Mouse (Mus musculus) induced T-regulatory cell, adult 2 months (primary cell): ENCODE data around the gene Mybph.

Experiments used
- DNase-seq: peaks from one replicate; pipeline ENCODE4 v3.0.0-alpha.2; 2012; ENCODE audit warnings: low read depth

Gene Mybph

GRCm38 (mm10) chr1:134193126-134193525 lies at the start of gene Mybph:
Gene Mybph, plus strand, starts transcription at chr1:134193448.
- no peak for DNase-seq

GRCm38 (mm10) chr1:134146066-134146465 lies 47.2 kb upstream of the Mybph start:
- DNase-seq, result no peak

DNA sequence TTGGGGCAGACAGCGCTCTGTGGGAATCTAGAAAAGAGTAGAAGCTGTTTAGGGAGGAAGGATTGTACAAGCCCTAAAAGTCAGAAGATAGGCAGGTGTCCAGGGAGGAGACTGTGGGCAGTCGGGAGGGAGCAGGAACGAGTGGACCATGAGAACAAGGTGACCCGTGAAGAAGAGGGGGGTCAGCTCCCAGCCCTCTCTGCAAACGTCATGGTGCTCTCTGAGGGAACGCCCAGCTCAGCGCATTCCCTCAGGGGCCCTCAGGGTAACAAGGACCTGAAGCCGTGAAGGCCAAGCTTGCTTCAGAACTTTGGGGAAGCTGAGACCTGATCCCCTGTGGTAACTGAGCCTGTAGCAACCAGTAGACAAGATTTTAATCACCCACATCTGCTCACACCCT lies 43.2 kb upstream of the Mybph start:
- DNase-seq, result no peak

- DNase-seq, result no peak
Measured at GRCm38 (mm10) chr1:134150745-134151144, 42.5 kb upstream of the Mybph start.

GRCm38 (mm10) chr1:134151655-134152412 lies 41.4 kb upstream of the Mybph start:
- DNase-seq, result peak; percentile 85

- DNase-seq, result no peak
Measured at GRCm38 (mm10) chr1:134152626-134153590, 40.3 kb upstream of the Mybph start.

- DNase-seq, result no peak
Measured at GRCm38 (mm10) chr1:134154121-134154520, 39.1 kb upstream of the Mybph start.

- DNase-seq, result peak; percentile 43
Measured at GRCm38 (mm10) chr1:134154655-134155054, 38.6 kb upstream of the Mybph start.

DNA sequence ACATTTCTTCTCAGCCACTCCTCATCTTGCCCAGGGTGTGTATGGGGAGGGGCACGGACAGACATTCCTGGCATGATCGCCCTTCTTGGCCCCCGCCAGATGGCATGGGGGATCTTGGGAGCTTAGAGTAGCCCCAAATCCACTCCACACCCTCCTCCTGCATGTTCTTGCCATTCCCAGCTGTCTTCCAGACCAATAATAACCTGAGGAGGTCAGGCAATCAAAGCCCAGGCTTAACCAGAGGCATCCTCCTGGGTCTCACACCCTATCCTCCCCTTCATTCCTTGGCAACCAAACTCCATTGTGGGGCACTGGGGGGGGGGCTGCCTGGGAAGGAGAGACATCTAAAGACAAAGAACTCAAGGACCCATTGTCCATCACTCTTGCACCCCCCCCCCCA lies 32.8 kb upstream of the Mybph start:
- DNase-seq, result no peak

GRCm38 (mm10) chr1:134161399-134161798 lies 31.8 kb upstream of the Mybph start:
- no peak for DNase-seq

DNA sequence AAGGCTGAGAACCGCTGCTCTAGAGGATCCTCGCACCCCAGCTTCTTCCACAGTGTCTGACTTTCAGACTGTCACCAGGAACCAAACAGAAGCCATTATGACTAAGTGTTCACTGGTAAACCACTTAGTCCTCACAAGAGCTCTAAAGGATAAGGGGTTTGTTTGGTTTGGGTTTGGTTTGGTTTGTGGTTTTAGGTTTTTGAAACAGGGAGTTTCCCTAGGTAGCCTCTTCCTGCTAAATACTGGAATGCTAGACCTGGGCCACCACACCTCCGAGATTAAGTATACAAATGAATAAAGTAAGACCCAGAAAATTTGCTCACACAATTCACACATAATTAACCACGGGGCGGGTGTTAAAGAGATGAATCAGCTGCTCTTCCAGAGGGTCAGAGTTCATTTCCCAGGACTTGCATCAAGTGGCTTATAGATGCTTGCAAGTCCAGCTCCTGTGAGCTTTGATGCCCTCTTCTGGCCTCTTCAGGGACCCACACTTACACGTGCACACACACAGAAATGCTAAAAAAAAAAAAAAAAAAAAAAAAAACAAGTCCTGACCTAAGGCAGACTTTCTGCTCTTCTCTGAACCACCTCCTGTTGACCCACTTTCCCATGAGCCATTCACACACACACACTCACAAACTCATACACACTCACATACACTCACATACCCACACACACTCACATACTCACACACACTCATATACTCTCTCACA lies 30.6 kb upstream of the Mybph start:
- DNase-seq, result no peak

GRCm38 (mm10) chr1:134163476-134163875 lies 29.8 kb upstream of the Mybph start:
- no peak for DNase-seq

GRCm38 (mm10) chr1:134164454-134164853 lies 28.8 kb upstream of the Mybph start:
- DNase-seq, result no peak

- no peak for DNase-seq
Measured at GRCm38 (mm10) chr1:134166547-134166946, 26.7 kb upstream of the Mybph start.

DNA sequence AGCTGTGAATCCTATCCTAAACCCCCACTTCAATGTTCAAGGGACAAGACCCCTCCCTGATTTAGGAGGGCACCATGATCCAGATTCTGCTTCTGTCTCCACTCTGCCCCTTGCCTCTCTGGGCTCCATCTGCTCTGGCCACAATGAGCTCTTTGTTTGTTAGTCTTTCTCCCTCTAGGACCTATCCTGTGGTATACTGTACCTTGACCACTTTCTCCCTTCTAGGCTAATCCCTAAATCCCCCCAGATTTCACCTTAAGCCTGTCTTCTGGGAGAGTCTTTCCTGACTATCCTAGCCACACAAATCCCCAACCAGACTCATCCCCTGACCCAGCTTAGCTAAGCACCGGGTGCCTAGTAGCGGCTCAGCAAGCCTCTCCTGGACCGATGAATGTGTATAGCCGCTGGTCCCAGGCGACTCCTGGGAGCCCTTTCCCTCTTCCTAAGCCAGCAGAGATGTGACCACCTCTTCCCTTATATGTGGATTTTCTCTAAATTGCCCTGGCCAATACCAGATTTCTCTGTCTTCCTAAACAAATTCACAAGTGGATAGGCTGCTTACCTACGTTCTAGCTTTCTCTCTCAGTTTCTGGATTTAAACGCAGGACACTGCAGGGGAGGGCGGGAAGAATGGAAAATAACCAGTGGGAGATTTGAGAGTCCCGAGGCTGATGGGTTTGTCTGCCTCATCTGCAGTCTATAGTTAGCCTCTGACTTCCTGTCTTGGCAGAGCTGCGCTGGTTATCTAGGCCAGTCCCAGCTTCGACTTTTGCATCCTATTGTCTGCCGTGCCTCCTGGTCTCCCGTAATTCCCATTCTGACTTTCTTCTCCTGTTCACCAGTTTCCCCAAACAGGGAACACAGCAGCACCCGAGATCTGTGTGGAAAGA lies 25.6 kb upstream of the Mybph start:
- DNase-seq, result no peak

DNA sequence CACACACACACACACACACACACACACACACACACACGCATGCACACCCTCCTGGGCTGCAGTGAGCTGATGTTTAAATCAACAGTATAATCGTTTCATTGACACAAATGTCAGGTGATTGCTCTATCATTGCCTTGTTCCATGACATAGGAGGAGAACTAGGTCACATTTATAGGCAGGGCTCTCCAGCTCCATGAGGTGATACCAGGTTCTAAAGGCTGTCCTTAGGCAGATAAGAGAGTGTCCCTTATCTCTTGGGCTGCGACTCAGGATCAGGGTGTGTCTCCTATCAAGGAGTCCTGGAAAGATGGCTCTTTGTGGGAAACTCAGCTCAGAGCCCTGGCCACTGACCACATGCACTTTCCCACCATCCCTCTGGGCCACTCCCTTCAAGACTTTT lies 24.7 kb upstream of the Mybph start:
- no peak for DNase-seq

DNA sequence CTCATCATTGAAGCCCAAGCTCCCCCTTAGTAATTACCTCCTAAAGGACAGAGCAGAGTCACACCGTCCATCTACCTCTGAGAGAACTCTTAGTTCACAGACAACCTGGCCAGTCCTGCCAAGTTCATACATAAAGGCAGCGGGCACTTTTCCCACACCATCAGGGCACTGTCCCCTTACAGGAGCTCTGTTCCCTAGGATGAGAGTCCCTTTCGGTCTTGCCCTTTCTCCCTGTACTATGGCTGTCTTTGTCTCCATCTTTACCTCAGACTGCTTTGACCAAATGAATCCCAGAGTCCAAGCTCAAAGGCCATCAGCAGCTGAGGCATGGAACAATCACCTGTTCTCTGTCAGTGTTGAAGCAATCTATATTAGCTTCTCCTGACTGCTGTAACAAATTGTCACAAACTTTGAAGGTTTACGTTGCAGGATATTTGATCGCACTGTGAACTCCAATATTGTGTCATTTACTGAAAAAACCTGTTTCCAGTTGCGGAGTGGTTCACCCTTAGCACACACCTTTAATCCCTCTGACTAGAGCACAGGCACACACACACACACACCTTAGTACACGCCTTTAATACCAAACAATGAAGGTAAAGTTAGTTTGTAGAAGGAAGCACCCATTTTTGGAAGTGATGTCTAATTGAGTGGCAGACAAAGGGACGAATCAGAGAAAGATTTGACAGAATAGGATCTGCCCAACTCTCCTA lies 24.1 kb upstream of the Mybph start:
- DNase-seq, result no peak

- DNase-seq, result no peak
Measured at GRCm38 (mm10) chr1:134173081-134173480, 20.2 kb upstream of the Mybph start.

GRCm38 (mm10) chr1:134177976-134178375 lies 15.3 kb upstream of the Mybph start:
- DNase-seq, result no peak

DNA sequence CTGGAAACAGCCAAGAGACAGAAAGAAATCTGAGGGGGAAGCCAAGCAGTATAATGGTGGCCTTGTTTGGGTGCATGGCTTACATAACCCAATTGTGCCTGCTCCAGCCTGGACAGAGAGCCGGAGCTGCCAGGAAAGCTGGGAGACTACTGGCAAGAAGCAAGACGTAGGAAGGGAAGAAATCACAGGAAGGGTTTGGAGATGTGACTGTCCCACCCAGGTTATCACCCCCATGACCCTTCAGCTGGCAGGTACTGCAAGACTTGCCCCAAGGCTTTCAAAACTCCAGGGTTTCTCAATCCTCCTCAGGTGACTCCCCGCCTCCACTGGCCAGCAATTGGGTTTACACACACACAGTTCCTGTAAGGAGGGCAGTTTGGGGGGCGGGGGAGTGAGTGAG lies 11.2 kb upstream of the Mybph start, which contains the start of gene Chil1:
Chil1 (plus strand) TSS at position 152 of the 400 bp plus-strand sequence.
- no peak for DNase-seq

GRCm38 (mm10) chr1:134184089-134184488 lies 9.2 kb upstream of the Mybph start:
- no peak for DNase-seq
